Mouse (Mus musculus) mesoderm, embryonic 11.5 days (tissue): ENCODE results near the gene Uxs1.

Experiments used
- DNase-seq: peaks from one replicate; pipeline ENCODE4 v3.0.0-alpha.2; 2012; ENCODE audit warnings: low read depth, low spot score

Uxs1 gene

GRCm38 (mm10) chr1:43732100-43732499 is 95.5 kb downstream of the Uxs1 start:
- no peak for DNase-seq

GRCm38 (mm10) chr1:43730491-43730924 is 97.1 kb downstream of the Uxs1 start, which contains the start of gene 1500015O10Rik:
1500015O10Rik (plus strand) TSS chr1:43730602.
- DNase-seq = no peak

GRCm38 (mm10) chr1:43722459-43722858 is 105.1 kb downstream of the Uxs1 start:
- DNase-seq = no peak

DNA sequence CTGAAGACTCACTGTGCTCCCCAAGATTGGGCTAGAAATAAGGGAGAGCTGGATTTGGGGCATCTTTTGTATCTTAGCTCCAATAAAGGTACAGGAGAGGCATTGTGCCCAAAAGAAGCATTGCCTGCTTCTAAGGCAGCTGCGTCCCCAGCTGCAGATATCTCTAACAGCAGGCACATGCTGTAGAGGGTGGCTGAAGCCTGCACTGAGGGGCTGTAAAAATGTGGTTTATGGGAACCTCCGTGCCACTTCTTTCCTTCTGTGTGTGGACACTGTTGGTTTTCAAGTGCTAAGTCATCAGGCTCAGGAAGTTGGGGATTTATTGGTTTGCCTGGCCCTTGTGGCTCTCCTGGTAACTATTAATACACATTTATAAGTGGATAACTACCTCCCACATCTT is 108.8 kb downstream of the Uxs1 start:
- DNase-seq = no peak

DNA sequence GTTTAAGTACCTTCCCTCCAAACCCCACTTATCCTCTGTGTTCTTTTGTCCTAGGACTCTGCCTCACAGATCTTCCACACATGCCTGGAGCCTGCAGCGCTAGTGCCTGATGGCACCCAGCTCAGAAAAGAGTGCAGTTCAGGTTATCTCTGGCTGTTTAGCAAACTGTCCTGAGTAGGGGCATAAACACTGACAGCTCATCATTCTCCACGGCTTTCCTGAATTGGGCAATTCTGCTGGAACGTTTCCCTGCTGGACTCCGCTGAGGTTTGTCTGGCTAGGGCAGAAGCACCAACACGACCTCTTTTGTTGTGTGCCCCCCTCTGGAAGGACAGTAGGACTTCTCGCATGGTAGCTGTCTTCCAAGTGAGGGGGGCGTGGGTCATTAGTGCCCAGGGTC is 109.6 kb downstream of the Uxs1 start:
- no peak for DNase-seq

DNA sequence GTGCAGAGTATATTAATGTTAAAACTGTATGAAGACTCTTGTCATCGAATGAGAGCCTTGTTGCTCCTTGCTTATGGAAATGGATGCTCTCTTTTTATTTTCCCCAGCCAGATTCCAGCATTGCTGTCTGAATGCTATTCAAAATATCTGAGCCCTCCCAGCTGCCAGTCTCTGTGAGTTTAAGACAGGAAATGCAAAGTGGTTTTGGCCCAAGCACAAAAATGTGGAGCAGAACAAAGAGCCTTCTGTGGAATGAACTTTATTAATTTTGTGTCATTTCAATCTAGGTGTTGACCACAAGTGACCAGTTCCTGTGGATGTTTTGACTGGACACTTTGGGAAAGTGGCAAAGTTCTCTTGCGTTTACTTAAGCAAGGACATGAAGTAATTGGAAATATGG is 112.8 kb downstream of the Uxs1 start:
- no peak for DNase-seq

GRCm38 (mm10) chr1:43698577-43699000 is 129.0 kb downstream of the Uxs1 start:
- peak; percentile 59 for DNase-seq
